Mouse (Mus musculus) frontal cortex, postnatal 25 days (tissue): ENCODE results near the gene Gm21954.

Source experiments
- DNase-seq, 2 experiments: peaks; one replicate each; pipeline ENCODE4 v3.0.0; 2022; ENCODE audit warnings: low spot score in 2 of 2

Gene Gm21954

DNA sequence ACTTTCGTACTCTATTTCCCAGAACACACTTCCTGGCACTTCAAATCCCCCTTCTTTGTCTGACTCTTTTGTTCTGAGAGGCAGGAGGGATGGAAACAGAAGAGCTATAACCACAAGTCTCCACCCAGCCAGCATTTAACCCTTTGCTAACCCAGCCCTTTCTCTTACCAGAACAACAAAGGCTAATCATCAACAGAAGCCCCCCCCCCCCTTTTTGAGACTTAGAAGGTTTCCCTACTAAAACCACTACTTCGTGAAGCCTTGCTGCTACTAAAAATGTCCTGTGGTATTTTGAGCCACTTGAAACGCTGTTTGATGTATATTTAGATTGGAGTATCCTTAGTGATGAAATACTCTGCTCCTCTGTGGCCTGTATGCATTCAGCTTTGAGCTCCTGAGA lies 52.7 kb downstream of the Gm21954 start:
- DNase-seq: no peak

GRCm38 (mm10) chr3:55418845-55419244 lies 53.2 kb downstream of the Gm21954 start:
- DNase-seq: no peak

DNA sequence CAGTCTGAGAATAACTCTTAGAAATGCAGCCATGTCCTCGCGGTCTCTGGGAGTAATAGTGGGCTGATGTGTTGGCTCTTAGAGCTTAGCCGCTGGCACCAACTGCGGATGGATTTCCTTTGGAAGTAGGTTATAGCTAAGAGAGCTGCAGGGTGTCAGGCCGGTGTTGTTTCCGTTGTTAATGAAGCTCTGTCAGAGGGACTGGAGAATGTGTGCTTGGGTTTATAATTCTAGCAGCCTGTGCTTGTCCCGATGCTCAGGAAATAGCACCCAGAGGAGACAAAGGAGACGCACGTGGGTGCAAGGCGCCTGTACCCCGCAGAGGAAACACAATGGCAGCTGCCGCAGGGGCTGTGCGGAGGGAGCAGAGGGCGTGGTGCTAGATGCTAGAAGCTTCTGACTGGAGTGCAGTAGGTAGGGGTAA lies 56.5 kb downstream of the Gm21954 start:
- peak; percentile 39 to 60 for DNase-seq
